Mouse (Mus musculus): ENCODE data around the gene Fam187b. TPM values are rescaled to one million over a fixed set of nuclear protein-coding genes. Genes with fewer than 3 reads are reported as not detected.

The Fam187b gene
- total RNA-seq, 2 experiments from 2014 or later, result not detected

DNA sequence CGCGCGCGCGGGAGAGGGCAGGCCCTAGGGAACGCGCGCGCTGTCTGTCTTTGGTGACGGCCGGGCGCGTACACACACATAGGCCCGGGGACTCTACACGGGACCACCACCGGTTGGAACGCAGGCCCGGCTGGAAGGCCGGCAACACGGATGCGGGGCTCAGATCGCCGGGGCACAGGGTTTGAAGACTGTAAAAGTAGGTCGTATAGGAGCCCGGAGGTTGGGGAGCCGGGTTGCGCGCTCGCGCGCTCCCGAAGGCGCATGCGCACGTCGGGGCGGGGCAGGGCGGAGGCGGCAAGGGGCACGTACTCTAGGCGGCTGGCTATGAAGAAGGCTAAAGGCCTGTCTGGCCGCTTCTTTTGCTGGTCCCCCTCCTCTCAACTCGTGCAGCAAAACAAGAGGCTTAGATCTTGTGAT, 16.2 kb upstream of the Fam187b start:
- ATAC-seq (replicated peaks; ENCODE audit: low FRiP score, low TSS enrichment, poor library complexity, severe bottlenecking), result peak; percentile 60

DNA sequence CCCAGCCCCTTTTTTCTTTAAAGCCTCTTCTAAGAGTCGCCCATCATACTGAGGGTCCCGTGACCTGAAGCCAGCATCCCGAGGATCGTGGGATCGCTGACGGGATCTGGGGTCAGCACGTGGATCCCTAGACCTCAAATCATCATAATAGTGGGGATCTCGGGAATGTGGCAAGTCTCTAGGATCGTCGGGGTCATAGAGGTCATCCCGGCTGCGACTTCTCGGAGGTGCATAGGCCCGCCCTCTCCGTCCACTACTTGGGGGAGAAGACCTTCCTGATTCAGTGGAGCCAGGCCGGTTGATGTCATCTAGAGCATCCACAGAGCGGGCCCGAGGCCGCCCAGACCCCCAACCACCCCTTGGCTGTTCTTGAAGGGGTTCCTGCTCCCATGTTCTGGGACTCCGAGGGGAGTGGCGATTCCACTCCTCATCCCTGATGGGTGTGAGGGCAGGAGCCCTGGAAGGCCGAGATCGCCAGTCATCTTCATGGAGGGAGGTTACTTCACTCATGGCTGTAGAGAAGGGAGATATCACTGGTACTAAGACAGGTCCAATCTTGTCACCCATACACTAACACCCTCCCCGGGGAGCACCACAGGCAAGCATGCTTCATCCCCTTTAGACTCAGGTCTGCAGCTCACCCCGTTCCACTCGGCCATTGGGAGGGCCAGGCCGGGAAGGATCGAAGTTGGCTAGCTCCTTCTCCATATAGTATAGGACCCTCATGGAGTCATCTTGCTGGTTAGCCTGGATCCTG, 15.3 kb upstream of the Fam187b start:
- no peak for ATAC-seq (replicated peaks; ENCODE audit: low FRiP score, low TSS enrichment, poor library complexity, severe bottlenecking)

DNA sequence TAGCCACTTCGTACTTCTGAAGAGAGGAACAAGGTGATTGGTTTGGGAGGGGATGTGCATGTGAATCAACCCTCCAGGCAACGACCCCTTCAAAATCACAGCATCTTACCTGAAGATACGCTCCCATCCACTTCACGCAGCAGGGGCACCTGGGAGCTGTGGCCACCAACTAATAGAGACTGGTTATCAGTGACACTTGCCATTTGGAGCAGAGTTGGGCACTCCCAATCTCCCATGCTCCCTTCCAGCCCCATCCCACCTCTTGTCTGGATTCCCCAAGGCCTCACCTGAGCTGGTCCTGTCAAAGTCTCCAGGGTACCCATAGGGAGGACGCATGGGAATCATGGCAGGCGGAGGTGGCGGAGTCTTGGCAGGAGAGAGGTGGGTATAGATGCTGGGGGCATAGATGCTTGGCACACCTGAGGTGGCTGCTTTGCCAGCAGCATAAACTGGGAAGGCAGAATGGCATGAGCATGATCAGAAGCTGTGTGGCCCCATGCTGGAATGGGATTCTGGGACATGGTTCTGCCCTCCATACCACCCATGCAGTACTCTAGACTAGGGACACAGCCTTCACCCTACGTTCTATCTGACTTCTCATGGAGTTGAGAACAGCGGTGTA, 14.6 kb upstream of the Fam187b start:
- ATAC-seq (replicated peaks; ENCODE audit: low FRiP score, low TSS enrichment, poor library complexity, severe bottlenecking), result no peak

DNA sequence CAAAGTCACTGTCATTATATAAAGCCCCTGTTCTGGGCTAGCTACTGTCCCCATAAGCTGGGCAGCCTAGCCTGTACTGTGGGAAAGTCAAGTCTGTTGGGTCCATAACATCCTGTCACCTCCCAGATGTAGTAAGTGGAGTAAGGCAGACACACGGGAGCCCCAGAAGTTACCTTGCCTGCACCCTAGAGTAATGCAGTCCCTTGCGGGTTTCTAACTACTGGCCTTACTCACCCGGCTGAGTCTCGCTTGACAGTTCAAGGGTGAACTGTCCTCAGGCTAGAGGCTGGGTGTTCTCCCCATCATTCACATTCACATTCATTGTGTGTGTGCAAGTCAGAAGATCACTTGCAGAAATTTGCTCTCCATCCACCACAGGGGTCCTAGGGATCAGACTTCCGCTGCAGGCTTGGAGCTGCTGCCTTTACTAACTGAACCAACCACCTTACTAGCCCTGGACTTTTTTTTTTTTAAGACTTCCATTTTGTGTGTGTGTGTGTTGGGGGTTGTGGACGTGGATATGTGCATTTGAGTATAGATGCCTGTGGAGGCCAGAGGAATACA, 13.7 kb upstream of the Fam187b start:
- ATAC-seq (replicated peaks; ENCODE audit: low FRiP score, low TSS enrichment, poor library complexity, severe bottlenecking), result no peak

DNA sequence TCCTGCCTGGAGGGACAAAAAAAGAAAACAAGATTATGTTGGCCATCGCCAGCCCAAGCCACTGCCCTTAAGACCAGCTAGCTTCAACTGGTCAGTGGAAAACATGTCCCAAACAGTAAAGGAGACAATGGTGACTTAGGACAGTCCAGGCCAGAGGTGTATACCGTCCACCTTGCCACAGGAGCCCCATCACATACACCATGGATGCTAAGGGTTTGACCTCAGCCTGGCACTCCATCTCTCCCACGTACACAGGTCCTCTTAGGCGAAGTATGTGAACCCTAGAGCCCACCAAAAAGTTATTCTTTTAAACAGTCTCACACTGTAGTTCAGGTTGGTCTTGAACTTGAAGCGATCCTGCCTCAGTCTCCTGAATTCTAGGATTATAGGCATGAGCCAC, 10.7 kb upstream of the Fam187b start:
- no peak for ATAC-seq (replicated peaks; ENCODE audit: low FRiP score, low TSS enrichment, poor library complexity, severe bottlenecking)

DNA sequence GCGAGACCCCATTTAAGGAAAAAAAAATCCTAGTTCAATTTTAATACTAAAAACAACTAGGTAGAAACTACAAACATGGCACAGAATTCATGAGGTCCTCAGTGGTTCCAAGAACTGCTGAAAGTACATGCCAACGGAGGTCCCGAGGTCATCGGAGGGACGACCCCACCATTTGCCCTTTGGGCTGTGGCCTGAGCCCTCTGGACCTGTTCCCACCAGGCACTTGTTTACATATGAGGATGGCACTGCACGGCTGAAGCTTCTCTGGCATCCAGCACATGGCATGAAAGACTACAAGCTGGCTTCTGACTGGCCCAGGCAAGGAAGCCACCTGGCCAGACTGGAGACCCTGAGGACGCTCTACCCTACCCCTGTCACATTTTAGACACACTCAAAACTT, 9.2 kb upstream of the Fam187b start:
- ATAC-seq (replicated peaks; ENCODE audit: low FRiP score, low TSS enrichment, poor library complexity, severe bottlenecking), result no peak

DNA sequence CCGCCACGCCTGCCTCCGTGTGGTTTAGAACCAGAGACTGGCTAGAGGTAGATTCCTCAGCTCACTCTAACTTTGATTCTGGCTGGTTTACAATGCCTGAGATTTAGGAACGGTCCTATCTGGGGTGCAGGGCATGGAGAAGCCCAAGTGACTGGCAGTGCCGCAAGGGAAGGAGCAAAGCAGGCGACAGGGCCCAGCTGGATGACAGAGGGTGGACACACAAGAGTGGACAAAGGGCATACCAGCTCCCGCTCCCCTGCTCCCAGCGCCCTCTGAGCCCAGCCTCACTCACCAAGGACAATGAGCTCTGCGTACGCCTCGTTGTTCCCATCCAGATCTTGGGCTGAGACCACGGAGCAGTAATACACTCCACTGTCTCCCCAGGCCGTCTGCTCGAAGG, 7.9 kb upstream of the Fam187b start:
- ATAC-seq (replicated peaks; ENCODE audit: low FRiP score, low TSS enrichment, poor library complexity, severe bottlenecking), result no peak

DNA sequence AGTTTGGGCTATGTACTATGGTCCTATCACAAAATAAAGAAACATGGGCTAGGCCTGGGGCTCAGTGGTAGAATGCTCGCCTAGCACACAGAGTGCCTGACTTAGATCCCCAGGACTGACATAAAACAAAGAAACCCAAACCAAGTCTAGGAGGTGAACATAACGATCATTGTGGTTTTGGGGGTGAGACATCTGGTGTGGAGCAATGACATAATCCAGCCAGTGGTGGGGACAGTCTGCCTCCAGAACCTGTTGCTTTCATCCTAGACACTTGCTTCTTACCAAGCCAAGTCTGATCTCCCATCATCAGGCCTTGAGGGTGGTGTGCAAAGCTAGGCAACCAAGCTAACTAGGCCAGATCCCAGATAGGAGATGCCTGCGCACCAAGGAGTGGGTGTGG, 6.9 kb upstream of the Fam187b start:
- no peak for ATAC-seq (replicated peaks; ENCODE audit: low FRiP score, low TSS enrichment, poor library complexity, severe bottlenecking)

DNA sequence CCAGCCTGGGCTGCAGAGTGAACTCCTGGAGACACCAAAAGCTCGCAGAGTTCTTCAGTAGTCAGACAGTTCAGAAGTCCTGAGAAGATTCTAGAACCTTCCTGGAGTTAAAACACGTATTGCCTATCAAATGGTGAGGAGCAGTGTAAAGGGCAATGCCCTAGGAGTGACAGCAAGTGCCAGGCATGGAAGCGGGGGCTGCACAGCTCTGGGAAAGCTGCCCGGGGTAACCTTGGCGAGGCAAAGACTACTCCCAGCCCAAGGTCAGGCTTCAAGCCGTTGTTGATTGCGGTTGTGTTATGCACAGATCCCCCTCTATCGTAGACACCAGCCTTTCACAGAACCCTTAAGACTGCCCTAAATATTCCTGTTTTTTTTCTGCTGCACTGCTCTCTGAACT, 5.0 kb upstream of the Fam187b start:
- no peak for ATAC-seq (replicated peaks; ENCODE audit: low FRiP score, low TSS enrichment, poor library complexity, severe bottlenecking)

DNA sequence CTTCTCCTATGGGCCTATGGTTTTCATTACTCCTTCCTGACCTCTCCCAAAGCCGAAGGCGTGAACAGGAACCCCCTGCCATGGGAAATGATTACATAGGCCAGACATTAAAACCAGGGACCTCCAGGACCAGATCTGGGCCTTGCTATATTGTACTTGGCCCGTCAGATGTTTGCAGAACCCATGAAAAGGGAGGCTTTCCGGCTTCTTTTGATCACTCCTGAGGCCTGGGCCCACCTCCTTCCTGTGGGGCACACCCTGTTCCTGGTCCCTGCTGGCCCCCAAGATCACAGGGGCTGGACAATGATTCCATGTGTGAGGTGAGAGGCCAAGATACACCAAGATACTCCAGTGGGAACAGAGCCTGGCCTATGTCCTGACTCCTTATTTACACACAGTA, 4.4 kb upstream of the Fam187b start:
- no peak for ATAC-seq (replicated peaks; ENCODE audit: low FRiP score, low TSS enrichment, poor library complexity, severe bottlenecking)

DNA sequence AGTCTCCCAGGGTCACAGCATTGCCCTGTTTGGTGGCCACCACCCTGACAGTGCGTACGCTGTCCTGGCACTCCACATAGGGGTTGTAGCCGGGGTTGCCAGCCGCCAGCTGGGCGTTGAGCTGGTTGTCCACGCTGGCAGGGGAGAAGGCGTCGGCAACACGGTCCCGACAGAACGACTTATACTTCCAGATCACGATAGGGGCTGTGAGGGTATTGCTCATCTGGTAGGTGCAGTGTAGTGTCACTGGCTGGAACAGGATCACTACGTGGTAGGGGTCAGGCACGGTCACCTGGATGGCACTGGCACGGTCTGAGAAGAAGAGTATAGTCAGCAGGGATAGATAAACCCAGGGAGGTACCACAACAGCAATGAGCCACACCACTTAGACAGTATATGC, 1.7 kb upstream of the Fam187b start:
- no peak for ATAC-seq (replicated peaks; ENCODE audit: low FRiP score, low TSS enrichment, poor library complexity, severe bottlenecking)

DNA sequence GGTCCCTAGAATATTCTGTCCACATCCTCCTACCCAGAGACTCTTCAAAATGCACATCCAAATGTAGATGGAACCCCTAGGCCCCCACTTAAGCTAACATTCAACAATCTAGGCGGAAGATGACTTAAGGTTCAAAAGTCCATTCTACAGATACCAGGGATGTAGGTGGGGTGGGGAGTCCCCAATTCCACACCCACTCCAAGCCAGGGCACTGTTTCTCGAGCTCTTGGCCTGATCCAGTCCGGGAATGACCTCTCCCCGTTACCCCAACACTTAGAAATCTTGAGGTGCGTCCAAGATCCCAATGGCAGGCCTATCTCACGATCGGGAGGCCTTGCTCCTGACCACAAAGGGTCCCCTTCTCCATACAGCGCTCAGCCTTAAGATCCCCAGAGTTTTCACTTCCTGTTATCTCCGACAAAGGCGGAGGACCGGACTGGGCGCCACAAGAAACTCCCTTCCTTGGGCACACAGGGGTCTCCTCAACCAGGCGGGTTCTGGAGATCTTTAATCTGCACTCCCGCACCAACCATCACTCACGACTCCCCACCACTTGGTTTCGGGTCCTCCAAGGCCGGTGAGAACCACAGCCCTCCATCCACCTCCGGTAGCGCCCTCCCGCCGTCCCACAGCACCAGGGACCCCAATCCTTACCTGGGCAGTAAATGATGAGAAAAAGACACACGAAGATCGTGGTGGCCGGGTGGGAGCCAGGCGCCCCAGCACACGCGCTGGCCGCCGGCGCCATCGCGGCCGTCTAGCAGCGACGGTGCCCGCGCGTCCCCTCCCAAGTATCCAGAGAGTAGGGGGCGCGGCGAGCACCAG, 952 bp upstream of the Fam187b start:
- no peak for ATAC-seq (replicated peaks; ENCODE audit: low FRiP score, low TSS enrichment, poor library complexity, severe bottlenecking)

DNA sequence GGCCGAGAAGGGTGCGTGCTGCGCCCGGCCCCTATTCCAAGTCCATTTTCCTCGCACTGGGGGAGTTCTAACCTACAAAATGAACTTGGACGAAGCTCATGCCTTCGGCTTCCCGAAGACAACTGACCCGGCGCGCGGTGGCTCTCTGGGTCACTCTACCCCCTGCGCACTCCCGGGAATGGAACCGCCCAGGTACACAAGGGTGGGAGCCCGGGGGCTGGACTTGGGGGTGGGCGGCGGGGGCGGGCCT, 414 bp upstream of the Fam187b start, which contains the start of gene Lsr:
Gene Lsr (minus strand): TSS at position 214 of the 250 bp plus-strand sequence.
- no peak for ATAC-seq (replicated peaks; ENCODE audit: low FRiP score, low TSS enrichment, poor library complexity, severe bottlenecking)

DNA sequence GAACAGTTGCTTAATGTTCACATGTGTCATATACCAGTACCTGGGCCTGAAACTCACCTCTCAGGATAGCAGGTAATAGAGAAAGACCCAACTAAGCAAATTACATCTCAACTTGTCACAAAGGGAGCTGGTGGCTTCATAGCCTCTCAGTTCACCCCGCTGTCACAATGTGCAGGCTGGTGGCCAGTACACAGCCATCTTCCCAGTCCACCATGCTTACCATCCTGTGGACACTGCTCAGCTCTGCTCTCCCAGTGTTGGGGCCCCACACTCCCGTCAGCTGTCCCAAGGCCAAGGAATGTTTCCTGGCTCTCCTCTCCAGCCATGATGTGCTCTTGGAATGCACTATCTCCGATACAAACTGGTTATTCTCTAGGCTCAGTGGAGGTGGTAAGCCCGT, 8.1 kb downstream of the Fam187b start:
- no peak for ATAC-seq (replicated peaks; ENCODE audit: low FRiP score, low TSS enrichment, poor library complexity, severe bottlenecking)

DNA sequence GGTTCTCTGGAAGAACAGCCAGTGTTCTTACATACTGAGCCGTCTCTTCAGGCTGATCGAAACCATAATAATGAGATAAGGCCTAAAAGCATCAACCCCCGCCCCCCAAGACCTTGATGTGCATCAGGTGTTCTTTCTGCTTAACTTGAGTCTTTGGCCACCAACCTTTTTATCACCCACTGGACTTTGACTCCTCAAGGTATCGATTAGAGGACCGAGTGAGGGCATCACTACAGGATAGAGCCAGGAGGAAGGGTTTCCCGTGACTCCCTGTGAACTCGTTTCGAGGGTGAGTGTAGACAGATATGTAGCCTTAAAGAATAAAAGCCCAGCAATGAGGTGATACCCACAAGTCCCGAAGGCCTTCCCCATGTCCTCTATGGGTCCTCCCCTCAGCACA, 11.8 kb downstream of the Fam187b start:
- no peak for ATAC-seq (replicated peaks; ENCODE audit: low FRiP score, low TSS enrichment, poor library complexity, severe bottlenecking)

DNA sequence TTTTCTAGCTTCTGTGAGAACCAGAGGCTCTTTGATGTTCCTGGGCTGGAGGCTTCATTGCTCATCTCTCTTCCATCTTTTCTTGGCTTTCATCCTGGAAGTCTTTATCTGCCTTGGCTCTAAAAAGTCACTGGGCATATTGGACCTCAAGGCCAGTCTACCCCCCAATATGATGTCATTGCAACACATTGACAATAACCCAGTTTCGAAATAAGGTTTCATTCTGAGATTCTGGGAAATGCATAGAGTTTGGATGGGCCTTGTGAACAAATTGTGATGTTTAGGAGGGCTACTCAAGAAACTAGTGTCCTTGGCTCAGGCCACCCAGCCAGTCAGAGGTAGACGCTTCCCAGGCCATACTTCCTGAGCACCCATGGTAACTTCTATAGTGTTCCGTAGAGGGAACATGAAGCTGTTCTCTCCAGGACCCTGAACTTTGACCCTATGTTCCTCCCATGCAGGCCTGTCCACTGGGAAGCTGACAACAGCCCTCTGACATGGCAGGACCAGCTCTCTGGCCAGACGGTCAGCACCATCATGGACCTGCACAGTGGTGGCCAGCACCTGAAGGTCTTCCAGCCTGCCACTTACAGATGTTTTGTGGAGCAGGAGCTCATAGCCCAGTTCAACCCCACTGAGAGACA, 15.1 kb downstream of the Fam187b start:
- no peak for ATAC-seq (replicated peaks; ENCODE audit: low FRiP score, low TSS enrichment, poor library complexity, severe bottlenecking)

DNA sequence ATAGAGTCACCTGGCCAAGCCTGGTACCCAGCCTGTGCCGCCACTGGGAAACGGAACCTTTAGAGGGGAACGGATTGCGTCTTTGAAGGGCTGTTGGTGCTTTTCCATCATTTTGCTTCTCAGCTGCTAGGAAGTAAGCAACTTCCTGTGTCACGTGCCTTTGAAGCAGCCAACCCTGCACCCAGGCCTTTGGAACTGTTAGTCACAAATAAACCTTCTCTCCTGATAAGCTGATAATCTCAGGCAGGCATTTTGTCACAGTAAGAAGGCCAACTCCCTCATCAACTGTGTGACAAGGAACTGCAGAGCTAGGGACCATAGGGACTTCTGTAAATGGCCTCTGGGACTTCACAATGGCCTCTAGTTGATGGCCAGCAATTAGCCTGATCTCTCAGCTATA, 18.6 kb downstream of the Fam187b start:
- no peak for ATAC-seq (replicated peaks; ENCODE audit: low FRiP score, low TSS enrichment, poor library complexity, severe bottlenecking)

DNA sequence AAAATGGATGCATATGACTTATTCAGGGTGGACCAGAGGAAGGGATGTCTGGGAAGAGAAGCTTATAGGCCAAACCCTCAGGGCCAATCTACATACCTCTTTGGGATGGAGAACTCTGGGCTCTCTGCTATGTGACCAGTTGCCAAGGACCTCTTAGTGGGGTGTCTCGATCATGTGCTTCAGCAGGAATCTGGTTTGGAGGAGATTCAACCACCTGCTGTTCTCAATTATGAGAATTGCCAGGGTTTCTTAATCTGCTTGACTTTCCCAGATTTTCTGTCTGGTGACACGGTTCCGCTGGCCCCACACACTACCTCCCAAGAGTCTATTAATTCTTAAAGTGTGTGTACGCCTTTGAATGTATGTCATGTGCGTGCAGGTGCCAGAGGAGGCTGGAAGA, 20.4 kb downstream of the Fam187b start:
- no peak for ATAC-seq (replicated peaks; ENCODE audit: low FRiP score, low TSS enrichment, poor library complexity, severe bottlenecking)

DNA sequence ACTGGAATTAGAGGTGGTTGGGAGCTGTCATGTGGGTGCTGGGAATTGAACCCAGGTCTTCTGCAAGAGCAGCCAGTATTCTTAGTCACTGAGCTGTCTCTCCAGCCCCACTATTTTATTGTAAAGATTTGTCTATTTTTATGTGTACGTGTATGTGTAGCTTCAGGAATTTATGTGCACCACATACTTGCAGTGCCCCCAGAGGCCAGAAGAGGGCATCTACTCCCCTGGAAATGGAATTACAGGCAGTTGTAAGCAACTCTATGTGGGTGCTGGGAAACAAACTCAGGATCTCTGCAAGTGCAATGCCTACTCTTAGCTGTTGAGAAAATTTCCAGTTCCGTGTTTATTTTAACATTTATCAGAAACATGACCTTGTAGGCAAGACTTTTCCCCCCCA, 22.9 kb downstream of the Fam187b start:
- no peak for ATAC-seq (replicated peaks; ENCODE audit: low FRiP score, low TSS enrichment, poor library complexity, severe bottlenecking)

DNA sequence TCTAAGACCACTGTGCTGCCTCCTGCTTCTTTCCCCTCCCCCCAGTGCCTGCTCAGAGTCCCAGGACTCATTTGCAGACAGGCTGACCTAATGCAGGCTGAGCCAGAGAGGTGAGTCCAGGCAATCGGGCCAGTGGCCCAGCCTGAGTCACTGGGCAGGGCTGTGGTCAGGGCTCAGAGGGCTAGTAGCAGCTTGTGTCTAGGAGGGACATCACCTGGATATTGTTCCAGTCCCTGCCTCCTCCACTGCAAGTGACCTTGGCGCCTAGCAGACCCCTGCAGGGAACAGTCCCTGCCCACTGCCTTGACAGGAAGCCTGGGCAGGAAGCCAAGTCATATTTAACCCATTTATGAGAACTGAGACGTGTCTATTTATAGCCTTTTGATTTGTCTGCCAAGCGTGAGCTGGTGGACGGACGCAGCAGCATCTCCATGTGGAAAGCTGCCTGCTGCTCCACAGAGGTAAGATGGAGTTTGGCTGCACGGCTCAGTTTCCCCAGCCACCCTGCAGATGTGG, 27.0 kb downstream of the Fam187b start:
- 0 out of 2 replicates have a peak, but pooled peaks have one; percentile 34 for ATAC-seq (replicated peaks; ENCODE audit: low FRiP score, low TSS enrichment, poor library complexity, severe bottlenecking)
